Mouse (Mus musculus) adrenal gland, postnatal 10 days (tissue): Measurements from ENCODE around the gene Tmem38a. TPM values are rescaled to one million over a fixed set of nuclear protein-coding genes. Genes with fewer than 3 reads are reported as not detected.
A peak's percentile ranks its signal among the peaks of the same experiment; 100 is the strongest.

Source experiments
- DNase-seq: peaks from one replicate; pipeline ENCODE4 v3.0.0; 2021; ENCODE audit warnings: mixed read lengths
- microRNA-seq: library from miRNA; unstranded; fragments of <30 nt; microRNA quantifications from one replicate; pipeline ENCODE4 v1.2.0, GENCODE M21; 2021
- total RNA-seq, 2 experiments: library from RNA; stranded (reverse); gene quantifications; 2 replicates each; pipeline ENCODE4 v1.2.3; 2021

The Tmem38a gene
- total RNA-seq, 2 experiments from 2014 or later, result 25.7 to 71.4 TPM

DNA sequence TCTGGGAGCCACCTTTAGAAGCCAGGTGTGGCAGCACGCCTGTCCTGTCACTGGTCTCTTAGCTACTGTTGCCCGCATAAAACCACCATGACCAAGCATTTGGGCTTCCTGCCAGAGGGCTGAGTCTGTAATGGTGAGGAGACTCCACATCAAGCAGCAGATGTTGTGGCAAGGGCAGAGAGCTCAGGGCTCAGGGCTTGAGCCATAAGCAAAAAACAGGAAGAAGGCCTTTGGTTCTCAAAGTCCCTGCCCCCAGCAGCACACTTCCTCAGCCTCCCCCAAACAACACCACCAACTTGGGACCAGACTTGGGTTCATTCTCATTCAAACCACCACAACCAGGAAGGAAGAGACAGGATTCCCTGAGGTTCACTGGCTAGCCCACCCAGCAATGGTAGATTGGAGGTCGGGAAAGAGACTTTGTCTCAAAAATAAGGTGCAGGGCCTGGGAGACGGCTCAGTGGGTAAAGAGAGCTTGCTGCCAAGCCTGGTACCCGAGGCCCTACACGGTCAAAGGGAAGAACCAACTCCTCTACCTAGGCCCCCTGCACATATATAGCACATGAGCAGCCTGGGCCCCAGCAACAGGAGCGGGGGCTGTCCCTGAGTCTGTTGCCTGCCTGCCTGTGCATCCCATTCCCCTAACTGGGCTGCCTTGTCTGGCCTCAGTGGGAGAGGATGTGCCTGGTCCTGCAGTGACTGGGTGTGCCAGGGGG is 11.4 kb downstream of the Tmem38a start:
- DNase-seq, result peak; percentile 65

GRCm38 (mm10) chr8:72584390-72584789 is 12.5 kb downstream of the Tmem38a start:
- no peak for DNase-seq

GRCm38 (mm10) chr8:72587806-72588205 is 16.0 kb downstream of the Tmem38a start:
- DNase-seq, result no peak

DNA sequence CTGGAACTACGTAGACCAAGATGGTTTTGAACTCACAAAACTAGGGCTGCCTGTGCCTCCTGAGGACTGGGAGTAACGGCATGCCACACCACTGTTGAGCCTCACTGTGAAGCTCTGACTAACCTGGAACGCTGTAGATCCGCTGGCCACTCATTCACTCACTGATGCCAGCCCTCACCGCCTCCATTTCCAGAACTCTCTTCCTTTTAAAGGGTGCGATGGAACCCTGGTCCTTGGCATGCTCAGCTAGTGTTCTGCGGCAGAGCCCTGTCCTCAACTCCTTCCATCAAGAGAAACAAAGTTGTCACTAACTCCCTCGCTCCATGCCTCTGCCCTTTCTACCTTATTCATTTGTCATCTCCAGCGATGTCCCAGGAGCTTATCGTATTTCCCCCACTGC is 17.0 kb downstream of the Tmem38a start:
- DNase-seq, result no peak

DNA sequence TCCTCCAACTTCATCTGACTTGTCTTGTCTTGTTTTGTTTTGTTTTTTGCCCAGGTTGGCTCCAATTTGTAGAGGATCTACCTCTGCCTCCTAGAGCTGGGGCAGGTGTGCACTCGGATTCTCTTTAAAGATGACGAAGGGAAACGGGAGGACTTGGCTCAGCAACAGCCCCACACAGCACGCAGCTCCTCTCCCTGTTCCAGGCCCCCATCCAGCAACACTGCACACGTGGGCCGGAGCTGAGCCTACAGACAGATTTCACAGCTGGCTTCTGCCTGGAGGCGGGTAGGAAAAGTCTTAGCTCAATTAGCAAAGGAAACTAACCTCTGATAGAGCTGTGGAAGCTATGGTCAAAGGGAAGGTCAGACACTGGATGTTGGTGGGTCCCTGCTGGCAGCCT is 17.4 kb downstream of the Tmem38a start:
- DNase-seq, result no peak

- DNase-seq, result peak; percentile 57
These were observed 18.3 kb downstream of the Tmem38a start for GRCm38 (mm10) chr8:72590198-72590597.

Small RNAs within 50 kb of the gene (microRNA-seq; reads per million reads assigned to microRNA genes)
- gene Gm28019, result not detected

Other genes with a start within 250 kb of the Tmem38a start
- gene Eps15l1, start 150.6 kb upstream of the Tmem38a start, total RNA-seq, result 10 to 100 TPM; 41.6 to 63.1 TPM
- gene Calr3, start 128.2 kb upstream of the Tmem38a start, total RNA-seq, result 1 to 10 TPM; 4.0 to 4.1 TPM
- gene 1700030K09Rik, start 128.2 kb upstream of the Tmem38a start, total RNA-seq, result 10 to 100 TPM in 1 of 2 experiments, 1 to 10 TPM in 1; 6.8 to 12.7 TPM
- gene Cherp, start 96.8 kb upstream of the Tmem38a start, total RNA-seq, result 10 to 100 TPM; 49.2 to 57.8 TPM
- gene Slc35e1, start 79.4 kb upstream of the Tmem38a start, total RNA-seq, result 10 to 100 TPM; 28.1 to 29.6 TPM
- gene Med26, start 23.8 kb upstream of the Tmem38a start, total RNA-seq, result 10 to 100 TPM; 10.1 to 10.2 TPM
- gene Smim7, start 967 bp upstream of the Tmem38a start, total RNA-seq, result 10 to 100 TPM; 95.5 to 97.2 TPM
- under 1 TPM; 0.51 to 0.73 TPM for gene Nwd1, start 74.7 kb downstream of the Tmem38a start, total RNA-seq
- gene Sin3b, start 151.2 kb downstream of the Tmem38a start, total RNA-seq, result 100 to 1,000 TPM; 186 to 194 TPM
- 1 to 10 TPM; 3.2 to 6.1 TPM for gene F2rl3, start 189.8 kb downstream of the Tmem38a start, total RNA-seq